Mouse (Mus musculus) thymus, postnatal 4 days (tissue): ENCODE results near the gene Ahsa2.
"Not testable (repeated sequence)": the region's sequence is repeated elsewhere in the genome, so short reads cannot be mapped to it uniquely, and the experiment has no call there.

ENCODE experiments used
- DNase-seq: peaks from one replicate; pipeline ENCODE4 v3.0.0; 2021

Gene Ahsa2

DNA sequence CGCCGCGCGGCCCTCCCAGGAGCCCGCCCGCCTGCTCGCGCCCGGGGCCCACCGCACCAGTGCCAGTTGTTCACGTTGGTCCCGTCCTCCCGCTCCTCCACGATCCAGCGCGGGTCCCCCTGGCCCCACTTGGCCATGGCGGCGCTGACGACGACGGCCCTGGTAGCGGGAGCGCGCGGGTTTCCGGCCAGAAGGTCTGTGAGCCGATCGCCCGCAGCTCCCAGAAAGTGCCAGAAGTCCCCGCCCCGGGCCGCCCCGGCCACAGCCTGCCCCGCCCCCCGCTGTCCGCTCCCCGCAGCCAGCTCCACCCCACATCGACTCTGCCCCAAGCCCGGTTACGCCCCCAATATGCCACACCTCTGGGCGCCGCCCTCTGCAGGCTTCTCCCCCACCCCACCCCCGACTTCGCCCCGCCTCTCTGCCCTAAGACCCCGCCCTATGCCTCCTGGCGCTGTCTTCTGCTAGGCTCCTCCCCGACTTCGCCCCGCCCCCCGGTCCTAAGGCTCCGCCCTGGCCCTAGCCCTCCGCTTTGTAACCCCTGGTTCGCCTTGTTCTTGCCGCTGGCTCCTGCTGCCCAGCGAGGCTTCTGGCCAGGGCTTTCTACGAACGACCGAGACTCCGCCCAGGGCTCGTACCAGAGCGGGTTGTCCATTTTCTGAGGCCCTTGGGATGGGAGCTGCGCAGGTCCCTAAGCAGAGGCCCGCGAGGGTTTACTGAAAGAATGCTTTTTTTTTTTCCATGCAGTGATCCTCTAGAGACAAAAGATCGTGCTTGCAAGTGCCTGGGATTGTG, at the start of gene Ahsa2:
Gene Ahsa2, minus strand, starts transcription at position 313 of the 792 bp plus-strand sequence.
- peak; percentile 99 for DNase-seq

DNA sequence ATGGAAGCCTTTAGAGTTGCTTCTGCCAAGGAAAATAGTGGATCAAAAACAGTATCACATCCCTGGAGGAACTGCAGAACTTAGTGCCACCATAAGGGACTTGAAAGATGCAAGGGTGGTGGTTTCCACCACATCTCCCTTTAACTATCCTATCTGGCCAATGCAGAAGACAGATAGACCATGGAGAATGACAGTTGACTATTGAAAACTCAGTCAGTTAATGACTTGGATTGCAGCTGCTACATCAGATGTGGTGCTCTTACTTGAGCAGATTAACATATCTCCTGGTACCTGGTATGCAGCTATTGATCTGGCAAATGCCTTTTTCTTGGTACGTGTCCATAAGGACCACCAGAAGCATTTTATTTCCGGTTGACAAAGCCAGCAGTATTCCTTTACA, 39.6 kb upstream of the Ahsa2 start:
- no peak for DNase-seq

DNA sequence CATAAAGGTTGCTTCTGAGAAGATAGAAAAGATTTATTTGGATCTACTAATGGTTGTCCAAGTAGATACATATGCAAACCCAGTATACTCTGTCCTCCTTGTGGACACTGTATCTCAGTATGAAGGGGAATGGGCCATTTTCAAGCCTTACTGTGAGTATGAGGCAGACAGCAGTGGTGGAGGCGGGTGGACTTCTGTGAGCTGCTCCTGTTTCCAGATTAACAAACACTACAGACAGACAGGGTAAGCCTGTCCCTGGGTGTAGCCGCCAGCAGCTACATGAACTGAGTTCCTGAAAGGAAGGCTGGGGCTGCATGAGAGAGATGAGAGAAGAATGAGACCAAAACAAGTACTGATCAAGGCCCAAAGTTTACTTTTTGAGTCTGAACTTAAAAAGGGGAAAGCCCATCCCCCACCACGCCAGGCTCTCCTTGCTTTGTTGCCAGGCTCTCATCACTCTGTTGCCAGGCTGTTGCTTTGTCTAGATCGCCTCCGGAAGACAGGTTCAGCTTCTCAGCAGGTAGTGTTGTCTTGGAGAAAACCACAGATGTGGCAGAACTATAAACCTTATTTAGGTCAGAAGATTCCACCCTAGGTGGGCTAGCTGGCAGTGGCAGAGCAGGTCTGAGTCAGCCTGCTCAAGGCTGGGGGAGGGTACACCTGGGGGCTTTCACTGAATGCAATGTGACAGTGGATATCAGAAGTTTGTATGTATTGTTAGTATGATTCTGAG, 22.8 kb upstream of the Ahsa2 start, which contains the start of gene 1700093K21Rik:
Gene 1700093K21Rik, minus strand, starts transcription at position 683 of the 733 bp plus-strand sequence.
- DNase-seq = no peak

DNA sequence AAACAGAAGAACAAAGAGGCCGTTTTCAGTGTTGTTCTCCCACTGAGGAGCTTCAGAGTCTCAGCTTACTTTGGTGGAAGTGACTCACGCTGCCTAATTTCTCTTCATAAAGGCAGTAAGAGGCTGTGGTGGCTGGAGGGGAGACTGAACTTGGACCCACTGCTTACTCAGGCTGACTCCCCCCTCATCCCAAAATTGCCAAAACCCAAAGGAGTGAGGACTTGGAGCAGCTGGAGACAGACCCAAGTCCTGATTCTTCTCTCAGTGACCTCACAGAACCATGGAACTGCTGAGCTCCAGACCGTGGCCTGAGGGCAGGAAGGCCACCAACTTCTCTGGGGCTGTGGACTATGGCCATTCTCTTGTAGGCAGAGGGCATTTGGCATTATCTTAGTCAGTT, 21.2 kb upstream of the Ahsa2 start:
- DNase-seq = no peak

DNA sequence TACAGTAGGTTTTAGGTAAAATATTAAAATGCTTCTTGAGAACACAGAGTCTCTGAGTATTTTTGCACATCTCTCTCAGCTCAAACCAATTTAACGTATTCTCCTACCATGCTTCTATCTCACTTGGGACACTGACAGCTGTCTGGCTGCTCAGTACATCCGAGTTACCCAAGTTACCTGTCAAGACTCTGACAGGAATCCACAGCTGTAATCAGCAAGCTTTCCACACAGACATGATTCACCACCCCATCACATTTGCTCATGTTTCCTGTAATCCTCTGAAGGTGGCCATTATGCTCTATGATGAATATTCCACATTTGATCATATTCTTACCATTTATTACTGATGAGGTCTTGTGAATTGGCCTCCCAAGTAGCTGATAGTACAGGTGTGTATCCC, 17.5 kb upstream of the Ahsa2 start:
- DNase-seq = no peak

DNA sequence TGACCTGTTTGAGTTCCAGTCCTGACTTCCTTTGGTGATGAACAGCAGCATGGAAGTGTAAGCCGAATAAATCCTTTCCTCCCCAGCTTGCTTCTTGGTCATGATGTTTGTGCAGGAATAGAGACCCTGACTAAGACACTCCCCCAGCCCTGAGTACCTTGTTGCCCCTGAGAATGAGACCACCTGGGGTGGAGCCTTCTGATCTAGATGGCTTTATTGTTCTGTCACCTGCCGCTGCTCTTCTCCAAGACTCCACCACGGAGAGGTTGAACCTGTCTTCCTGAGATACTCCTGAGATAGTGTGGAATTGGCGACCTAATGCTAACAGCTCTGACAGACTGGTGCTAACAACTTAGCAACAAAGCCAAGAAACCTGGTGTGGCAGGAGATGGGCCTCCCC, 17.0 kb upstream of the Ahsa2 start:
- not testable (repeated sequence) for DNase-seq

DNA sequence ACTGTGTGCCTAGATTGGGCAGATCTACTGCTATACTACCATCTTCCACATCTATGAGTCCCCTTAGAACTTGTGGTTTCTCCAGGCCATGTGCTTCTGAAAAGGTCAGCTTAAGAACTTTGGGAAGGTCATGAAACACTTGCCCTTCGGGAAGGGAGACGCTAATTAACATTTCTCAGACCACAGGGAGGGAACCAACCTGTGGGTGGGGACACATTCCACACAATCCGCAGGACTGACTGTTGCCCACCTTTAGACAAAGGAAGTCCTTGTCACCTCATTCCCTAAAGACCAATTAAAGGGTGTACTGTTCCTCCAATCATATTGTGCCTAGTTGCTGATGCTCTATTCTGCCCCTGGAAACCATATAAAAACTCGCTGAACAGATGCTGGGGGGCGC, 7.0 kb upstream of the Ahsa2 start:
- DNase-seq = not testable (repeated sequence)

DNA sequence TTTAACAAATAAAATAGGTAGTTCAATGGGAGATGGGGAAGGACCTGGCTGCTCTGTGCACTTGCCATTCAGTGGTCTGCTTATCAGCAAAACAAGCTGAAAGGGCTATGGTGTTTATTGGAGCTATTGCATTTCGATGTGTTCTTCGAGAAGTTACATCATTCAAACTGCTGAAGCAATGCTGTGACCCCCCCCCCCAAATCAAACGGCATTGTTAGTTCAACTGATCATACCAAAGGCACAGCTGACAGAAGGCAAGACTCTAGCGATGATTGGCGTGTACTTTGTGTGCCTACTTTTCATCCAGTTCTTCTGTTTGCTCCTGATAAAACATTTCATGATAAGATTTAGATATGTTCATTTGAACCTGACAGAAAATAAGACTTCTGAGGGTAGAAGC, 779 bp upstream of the Ahsa2 start:
- DNase-seq = no peak

DNA sequence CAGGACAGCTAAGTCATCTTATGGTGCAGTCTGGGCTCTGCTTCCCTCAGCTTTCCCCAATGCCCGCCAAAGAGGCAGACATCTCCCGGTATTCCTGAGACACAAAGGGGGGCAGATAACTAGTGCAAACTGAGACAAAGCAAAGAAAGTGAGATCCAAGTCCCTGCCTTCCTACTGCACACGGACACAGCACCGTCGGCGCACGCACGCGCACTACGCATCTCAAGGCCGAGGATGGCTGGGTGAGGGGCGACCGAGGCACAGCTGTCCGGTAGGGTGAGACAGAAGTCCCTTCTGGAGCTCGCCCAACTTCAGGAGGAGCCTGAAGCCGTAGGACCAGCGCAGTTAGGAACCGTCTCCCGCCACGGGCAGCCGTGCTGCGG, 504 bp downstream of the Ahsa2 start:
- no peak for DNase-seq

DNA sequence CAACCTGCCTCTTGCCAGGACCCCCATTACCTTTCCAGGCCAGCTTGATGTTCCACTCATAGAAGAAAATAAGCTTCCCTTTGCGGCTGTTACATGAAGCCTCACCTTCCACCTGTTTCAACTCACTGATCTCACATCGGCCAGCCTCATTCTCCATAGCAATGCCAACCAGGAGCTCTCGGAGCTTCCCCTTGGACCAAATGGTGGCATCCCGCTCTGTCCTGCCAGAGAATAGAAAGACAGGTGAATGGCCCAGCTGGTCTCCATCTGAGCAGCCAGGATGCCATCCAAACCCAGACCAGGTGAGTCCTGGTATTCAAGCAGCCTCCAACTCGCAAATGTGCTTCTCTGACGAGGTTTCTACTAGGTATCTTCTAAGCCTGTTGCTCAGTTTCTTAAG, 1.2 kb downstream of the Ahsa2 start:
- peak; percentile 14 for DNase-seq

DNA sequence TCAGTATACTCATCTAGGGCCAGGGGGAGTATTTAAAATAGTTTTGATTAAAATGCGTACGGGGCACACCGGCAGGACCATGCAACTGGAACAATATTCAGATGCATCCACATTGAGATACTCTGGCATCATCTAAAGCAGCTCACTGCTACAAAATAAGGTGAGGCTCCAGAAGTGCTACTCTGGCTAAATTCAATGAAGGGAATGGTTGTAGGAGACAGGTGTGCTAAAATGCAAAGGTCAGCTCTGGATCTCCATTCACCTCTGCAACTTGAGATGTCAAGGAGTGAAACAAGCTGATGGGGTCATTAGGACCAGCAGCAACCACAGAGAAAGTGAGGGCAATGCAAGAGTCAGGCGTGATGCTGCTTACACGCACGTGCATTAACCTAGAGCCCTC, 2.6 kb downstream of the Ahsa2 start:
- DNase-seq = no peak

DNA sequence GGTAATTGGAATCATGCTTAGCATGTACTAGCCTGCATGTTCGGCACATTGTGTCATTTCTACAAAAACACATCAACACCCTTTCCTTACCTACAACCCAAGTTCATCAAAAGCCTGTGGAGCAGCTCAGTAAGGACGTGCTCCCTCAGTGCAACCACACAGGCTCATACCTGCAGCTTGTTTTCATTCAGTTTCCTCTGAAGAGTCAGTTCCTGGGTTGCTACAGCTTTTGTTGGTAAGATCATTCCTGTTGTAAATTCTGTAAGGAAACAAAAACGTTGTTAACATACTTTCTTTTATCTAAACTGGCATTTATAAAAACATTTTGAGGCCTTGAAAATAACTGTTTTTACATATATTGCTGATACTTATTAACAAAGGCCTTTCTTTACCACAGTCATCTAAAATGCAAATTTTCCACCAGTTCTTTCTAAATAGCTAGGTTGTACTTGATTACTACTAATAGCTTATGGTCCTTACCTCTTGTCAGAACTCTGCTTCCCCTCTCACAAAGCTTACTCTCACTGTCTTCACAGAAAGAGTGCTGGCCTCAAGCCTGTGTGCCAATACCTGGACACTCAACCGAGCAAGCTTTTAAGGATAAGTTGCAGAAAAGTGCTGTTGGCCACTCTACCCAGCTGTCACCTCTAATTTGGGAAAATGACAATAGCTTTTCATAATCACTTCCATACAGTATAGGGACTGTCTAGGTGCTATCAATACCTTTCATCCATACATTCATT, 5.6 kb downstream of the Ahsa2 start:
- no peak for DNase-seq

DNA sequence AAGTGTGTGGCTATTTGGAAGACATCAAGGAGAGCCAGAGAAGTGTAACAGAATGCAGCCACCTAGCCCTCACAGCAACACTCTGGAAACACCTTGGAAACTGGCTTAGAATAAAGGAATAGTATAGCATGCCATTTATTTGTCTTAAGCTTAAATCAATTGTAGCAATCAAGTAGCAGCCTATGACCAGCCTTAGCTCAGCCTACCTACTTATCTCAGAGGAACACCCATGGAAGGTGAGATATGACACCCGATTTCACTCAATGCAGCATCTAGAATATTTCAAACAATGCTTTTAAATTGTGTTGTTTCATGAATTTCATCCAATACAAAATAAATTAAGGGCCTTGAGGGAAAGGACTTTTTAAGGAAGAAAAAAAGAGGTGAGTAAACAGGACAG, 7.9 kb downstream of the Ahsa2 start:
- no peak for DNase-seq

DNA sequence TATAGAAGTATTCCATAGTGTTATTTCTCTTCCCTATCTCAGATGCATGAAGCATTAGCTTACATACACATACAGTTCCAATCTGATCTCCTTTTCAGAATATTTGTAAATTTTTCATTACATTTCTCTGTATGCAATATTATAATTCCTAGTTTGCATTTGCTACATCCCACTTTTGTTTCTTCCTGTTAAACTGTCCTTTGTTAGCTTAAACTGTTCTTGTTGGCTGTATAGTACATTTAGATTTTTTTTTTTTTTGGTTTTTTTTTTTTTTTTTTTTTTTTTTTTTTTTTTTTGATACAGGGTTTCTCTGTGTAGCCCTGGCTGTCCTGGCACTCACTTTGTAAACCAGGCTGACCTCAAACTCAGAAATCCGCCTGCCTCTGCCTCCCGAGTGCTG, 32.0 kb downstream of the Ahsa2 start:
- not testable (repeated sequence) for DNase-seq
